Mouse (Mus musculus) erythroid progenitor cell, adult 5-6 weeks (primary cell): ENCODE measurements around the gene Mast4. TPM values are rescaled to one million over a fixed set of nuclear protein-coding genes. Genes with fewer than 3 reads are reported as not detected.

Experiments
- ATAC-seq: replicated peaks from 2 replicates; pipeline ENCODE4 v1.8.0; 2016; ENCODE audit warnings: moderate number of reproducible peaks, mild to moderate bottlenecking, moderate TSS enrichment, inconsistent platforms; ENCODE audit not compliant: poor library complexity, low FRiP score, severe bottlenecking
- total RNA-seq, 2 experiments: library from RNA; stranded (forward) in 1 of 2; stranded (reverse) in 1 of 2; fragments of 150-400 nt in 1 of 2; fragments of 186-747, 209-891 nt in 1 of 2; gene quantifications; 2 replicates each; pipeline versions ENCODE4 v1.2.3 to v1.2.4; 2015 to 2017; ENCODE audit warnings: low replicate concordance in 2 of 2

The Mast4 gene
- total RNA-seq, 2 experiments from 2014 or later: 2.5 to 5.5 TPM

DNA sequence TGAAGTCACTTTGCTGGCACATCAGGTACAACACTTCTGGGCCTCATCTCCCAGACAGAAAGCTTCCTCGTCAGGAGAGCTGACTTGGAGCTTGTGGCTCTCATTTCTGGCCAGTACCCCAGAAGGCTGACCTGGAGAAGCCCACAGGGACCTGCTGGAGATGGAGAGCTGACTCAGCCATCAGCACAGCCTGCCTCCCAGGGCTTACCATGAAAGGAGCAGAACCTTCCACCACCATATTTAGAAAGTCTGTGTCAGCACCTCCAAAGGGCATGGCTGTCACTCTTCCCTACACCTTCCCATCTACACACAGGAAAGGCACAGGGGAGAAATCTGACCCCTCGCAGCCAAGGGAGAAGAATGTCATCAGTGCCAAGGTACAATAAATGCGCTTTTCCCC, 385.3 kb downstream of the Mast4 start:
- no peak for ATAC-seq

DNA sequence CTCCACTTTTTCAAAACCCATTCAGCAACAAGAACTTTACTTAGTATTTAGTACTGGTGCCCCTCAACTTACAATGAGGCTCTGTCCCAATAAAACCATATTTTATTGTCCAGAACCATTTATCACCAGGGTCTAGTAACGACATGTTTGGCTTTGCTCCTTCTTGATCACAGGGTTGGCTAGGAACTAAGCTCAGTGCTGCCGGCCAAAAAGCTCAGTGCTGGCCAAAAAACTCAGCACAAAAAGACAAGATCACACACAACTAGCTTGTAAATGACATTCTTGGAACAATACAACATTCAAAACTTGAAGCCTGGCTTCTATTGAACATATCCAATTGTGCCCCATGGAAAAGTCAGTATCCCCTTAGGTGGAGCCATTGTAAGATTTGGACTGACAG, 386.8 kb downstream of the Mast4 start:
- no peak for ATAC-seq

DNA sequence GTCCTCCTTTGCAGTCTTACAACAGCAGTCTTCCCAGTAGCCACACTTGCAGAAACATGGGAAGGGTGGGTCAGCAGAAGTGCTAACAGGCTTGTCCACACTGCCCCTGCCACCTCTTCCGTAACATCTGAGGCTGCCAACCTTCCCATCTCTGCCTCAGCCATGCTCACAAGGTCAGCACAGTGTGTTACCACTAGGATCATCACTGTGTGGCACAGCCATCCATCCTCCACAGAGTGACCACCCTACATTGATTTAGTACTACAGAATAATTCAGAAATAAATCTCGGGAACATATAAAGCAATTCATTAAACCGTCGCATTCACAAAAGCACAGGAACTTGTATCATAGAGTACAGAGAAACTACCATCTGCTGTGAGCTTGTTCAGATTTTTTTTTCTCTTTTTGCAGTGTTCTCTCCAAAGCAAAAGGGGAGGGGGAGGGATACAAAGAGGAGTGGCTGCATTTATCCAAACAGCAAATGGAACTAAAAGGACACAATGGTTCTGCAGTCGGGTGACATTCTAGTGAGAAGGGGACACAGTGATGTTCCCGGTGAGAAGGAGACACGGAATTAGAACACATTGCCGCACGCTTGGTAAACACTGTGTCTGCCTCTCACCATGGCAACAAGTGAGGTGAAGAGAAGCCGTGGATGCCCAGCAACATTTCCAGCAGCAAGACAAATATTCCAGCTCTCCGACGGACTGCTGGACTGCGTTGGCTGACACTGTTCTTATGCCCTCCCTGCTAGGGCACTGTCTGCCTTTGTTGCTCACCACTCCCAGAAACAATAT, 388.1 kb downstream of the Mast4 start:
- ATAC-seq: no peak

- no peak for ATAC-seq
Measured at GRCm38 (mm10) chr13:102945450-102945849, 388.8 kb downstream of the Mast4 start.

DNA sequence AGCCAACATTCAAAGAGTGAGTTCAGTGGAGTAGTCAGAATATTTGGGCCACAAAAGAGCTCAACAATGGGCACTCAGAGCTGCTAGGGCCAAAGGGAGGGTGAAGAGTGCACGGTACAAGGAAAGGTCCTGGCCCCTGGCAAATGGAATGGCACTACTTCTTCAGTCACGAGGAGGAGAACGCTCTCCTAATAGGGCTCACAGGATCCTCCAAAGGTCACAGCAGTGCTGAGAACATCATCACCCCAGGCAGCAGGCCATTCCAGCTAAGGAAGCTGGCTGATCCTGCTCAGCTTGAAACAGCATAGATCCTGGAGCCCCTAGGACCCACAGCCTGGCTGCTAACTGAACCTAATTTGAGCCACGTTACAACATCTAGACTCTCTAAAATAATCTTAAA, 389.8 kb downstream of the Mast4 start:
- ATAC-seq: no peak

DNA sequence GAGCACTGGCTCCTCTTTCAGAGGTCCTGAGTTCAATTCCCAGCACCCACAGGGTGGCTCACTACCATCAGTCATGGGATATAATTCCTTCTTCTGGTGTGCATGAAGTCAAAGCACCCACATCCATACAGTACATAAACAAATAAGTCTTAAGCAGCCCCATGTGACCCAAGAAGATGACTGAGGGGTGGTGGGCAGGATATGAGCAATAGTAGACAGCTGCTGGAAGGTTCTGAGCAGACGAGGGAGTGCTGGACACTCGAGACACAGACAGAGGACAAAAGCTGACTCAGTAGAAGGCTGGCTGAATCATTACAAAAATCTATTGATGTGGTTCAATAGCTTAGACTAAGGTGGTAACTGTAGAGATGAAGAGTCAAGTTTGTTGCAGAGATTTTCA, 391.7 kb downstream of the Mast4 start:
- ATAC-seq: no peak

- no peak for ATAC-seq
Measured at GRCm38 (mm10) chr13:102940476-102940875, 393.8 kb downstream of the Mast4 start.

DNA sequence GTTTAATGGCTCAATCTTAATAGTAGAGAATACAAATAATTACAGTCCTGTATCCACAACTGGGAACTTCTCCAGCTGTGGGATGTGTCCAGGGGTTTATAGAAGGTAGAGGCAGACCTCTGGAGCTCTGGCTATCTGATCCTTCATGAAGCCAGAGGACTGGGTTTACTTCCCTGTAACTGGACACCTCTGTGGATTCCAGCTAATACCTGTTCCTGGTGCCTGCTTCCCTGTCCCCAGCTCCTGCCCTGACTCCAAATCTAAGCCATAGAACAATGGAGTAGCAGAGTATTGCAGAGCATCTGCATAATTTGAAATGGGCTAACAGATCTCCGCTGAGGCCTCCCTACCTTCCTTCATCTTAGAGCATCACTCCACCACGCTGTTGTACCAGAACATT, 398.1 kb downstream of the Mast4 start:
- ATAC-seq: no peak

DNA sequence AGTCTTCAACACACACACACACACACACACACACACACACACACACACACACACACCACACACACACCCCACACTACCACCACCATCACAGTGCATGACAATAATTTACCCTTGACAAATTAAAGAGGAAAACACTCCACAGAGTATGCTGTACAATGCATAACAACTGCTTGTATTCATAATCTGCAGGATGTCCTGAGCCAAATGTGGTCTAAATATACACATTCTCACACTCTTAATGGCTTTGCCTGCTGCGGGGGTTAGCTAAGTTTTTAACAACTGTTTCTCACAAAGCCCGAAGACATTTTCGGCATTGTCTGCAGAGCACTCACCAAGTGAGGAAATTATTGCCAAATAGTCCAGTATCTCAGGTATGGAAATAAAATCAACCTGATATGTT, 398.5 kb downstream of the Mast4 start:
- ATAC-seq: no peak

GRCm38 (mm10) chr13:102933702-102934101, 400.6 kb downstream of the Mast4 start:
- ATAC-seq: no peak

- ATAC-seq: no peak
Measured at GRCm38 (mm10) chr13:102932434-102932833, 401.9 kb downstream of the Mast4 start.

DNA sequence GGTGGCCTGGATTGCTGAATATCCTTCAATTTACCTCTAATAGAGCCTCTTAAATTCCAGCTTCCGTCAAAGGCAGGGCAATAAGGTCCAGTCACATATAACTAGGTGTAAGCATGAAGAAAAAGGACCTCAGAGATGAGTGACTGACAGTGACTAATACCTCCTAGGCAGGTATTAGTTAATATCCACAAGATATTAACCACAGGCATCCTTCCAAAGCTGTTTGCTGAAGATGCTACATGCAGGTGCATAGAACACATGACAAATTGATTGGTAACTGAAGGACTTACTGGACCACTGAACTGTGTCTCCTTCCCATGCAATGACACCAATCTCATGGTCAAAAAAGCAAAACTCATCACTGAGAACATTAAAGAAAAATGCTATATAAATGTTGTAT, 402.3 kb downstream of the Mast4 start:
- no peak for ATAC-seq

DNA sequence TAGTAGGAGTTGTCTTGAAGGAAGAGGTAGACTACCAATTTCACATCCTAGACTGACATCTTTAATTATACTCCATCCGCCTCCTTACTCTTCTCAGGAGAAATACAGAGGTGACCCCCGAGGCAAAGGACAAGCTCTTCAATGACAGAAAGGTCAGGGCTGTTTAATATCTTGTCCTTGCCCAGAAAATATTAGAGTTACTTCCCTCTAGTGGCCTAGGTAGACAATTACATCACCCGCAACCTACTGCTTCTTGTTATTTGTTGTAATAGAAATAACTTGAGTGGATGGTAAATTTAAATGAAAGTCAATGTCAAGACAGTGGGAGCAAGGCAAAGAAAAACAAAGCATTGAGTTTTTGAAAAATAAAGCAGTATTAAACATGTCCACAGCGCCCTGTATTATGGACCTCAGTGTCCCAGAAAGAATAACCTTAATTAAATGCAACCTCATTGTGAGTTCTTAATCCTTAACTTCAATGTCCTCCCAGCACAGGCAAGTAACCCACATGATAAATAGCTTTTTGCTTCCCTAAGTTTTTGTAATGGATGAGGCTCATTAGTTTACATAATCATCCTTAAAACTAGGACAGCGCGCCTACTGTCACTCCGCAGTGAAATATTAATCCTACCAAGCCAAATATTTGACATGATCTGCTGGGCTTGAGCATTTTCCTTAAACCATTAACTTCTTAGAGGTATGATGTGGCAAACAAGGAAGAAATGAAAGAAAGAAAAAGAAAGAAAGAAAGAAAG, 408.3 kb downstream of the Mast4 start:
- no peak for ATAC-seq

GRCm38 (mm10) chr13:102919741-102920140, 414.6 kb downstream of the Mast4 start:
- no peak for ATAC-seq

DNA sequence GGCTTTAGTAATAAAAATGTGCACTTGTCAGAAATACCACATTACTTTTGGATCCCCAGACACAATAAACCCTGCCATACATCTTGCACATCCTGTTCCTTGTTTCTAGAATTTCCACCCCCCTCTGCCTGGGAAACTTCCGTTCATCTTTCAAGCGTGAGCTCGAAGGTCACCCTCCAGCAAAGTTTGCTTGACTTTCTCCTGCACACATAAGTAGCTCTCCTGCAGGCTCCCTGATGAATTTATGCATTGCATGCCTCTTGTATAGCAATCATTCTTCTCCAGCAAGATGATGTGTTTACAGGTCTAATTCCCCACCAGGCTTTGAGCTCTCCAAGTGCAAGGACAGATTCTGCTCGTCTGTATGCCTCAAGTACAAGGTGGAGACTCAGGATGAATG, 415.7 kb downstream of the Mast4 start:
- ATAC-seq: no peak

DNA sequence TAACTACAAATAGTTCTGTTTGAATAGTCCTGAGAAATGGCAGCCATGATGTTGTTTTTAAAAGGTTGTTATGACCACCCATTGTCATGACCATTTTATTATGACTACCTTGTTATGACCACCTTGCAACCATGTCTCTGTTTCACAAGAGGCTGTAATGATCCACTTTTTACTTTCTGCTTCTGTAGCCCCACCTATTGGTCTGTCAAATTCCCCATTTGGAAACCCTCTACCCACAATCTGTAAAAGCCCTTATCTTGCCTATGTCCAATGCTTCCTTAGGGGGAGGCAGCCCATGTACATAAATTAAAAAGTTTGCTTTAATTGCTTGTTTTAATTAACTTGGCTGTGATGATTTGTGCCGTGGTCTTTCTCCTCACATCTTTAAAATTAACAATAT, 419.0 kb downstream of the Mast4 start:
- ATAC-seq: no peak

- ATAC-seq: no peak
Measured at GRCm38 (mm10) chr13:102914800-102915199, 419.5 kb downstream of the Mast4 start.

GRCm38 (mm10) chr13:102913919-102914318, 420.4 kb downstream of the Mast4 start:
- ATAC-seq: no peak

DNA sequence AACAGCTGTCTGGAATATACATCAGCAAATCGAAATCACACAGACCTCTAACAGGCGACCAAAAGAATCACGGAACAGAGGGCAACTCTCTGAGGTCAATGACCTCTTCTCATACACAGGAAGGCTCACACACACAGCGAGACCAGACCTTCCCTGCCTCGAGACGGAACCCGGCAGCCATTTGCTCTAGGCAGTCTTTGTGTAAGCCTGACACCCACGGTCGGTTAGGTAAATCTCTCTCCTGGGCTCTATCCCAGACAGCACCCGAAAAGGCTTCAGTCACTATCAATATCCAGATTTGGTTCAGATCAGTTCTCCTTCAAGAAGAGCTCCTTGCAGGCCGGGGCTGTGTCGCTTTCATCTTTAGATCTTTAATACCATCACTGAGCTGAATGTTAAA, 421.4 kb downstream of the Mast4 start:
- ATAC-seq: no peak

- no peak for ATAC-seq
Measured at GRCm38 (mm10) chr13:102909654-102910418, 424.5 kb downstream of the Mast4 start.

DNA sequence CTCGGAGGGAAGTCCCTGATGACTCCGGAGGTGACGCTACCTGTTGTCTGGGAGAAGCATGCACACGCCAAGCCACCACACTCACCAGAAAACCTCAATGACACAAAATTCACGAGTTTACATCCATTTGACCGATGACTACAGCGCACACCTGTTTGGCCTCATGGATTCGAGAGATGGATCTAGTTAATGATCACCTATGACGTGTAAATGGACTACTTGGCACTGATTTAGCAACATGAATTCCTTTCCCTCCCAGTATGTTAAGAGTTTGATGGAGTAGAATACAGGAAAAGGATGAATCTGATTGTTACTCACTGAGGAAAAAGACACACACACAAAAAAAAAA, 427.7 kb downstream of the Mast4 start:
- ATAC-seq: no peak
